Mouse (Mus musculus) T-helper 2 cell (primary cell): Measurements from ENCODE around the gene Itpk1.

Experiments used
- in situ Hi-C: fragments of 300-600 bp; cut with MboI, MseI; formaldehyde crosslinking; loops from one replicate; pipeline ENCODE4 v1.15.1; 2025; ENCODE audit warnings: high pct_unique_total_duplicates

Itpk1 gene

GRCm38 (mm10) chr12:102704457-102705198 is at the start of gene Itpk1:
Gene Itpk1, minus strand, starts transcription at chr12:102704930.
- in situ Hi-C loops: loop anchor here (5.0 kb wide), 1 partner anchor 122 kb away; no protein-coding TSS in a partner anchor

DNA sequence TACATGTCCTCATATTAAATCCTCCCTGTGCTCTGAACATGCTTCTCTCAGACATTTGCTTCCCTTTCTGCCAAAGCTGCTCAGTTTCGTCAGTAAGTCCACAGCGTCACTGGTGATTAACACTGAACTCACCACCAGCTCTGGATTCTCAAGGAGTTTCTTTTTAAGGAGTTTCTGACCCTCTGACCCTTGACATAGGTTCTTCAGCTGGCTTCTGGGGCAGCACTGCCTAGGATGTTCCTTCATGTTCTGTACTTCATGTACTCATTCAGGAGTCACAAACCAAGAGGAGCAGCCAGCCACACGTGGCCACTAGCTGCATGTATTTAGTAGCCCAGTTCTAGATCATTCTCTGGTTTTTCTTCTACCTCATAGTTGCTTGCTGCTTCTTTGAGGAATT is 43.5 kb upstream of the Itpk1 start:
- in situ Hi-C loops: loop anchor here (10.0 kb wide), 1 partner anchor 587 kb away; no protein-coding TSS in a partner anchor

GRCm38 (mm10) chr12:102744839-102745238 is 40.1 kb upstream of the Itpk1 start:
- in situ Hi-C loops: loop anchor here (10.0 kb wide), 1 partner anchor 590 kb away; no protein-coding TSS in a partner anchor

GRCm38 (mm10) chr12:102743589-102744574 is 39.2 kb upstream of the Itpk1 start, which contains the start of the genes Moap1 and Tmem251:
Gene Moap1, minus strand, starts transcription at chr12:102743661.
Gene Tmem251, plus strand, starts transcription at chr12:102743762.
- in situ Hi-C loops: loop anchor here (10.0 kb wide), 1 partner anchor 591 kb away; no protein-coding TSS in a partner anchor

DNA sequence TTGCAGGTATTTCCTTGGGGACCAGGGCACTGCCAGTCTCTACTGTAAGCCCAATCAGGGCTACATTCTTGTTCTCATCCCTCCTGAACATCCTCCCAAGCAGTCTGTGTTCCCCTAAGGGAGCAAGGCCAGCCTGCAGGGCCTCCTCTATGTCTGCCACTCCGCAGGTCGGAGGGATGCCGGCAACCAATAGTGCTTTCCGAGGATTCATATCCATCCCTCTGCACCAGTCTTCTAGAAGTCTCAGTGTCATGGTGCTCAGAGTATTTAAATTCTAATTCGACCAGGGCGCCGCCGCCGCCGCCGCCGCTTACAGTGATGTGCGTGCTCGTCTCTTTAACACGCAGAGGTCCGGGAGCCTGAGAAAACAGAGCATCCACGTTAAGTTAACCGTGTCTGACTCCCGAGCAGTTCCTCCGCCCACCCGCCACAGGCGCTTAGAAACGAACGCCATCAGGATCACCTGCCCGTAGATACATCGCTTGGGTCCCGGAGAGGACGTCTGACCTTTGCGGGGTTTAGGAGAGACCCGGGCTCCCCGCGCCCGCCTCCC is 38.4 kb upstream of the Itpk1 start:
- in situ Hi-C loops: loop anchor here (10.0 kb wide), 1 partner anchor 592 kb away; no protein-coding TSS in a partner anchor

- in situ Hi-C loops: loop anchor here (10.0 kb wide), 1 partner anchor 593 kb away; no protein-coding TSS in a partner anchor
Observed at GRCm38 (mm10) chr12:102742056-102742455, 37.3 kb upstream of the Itpk1 start.

- in situ Hi-C loops: loop anchor here (10.0 kb wide), 1 partner anchor 595 kb away; no protein-coding TSS in a partner anchor
Observed at GRCm38 (mm10) chr12:102740285-102740684, 35.6 kb upstream of the Itpk1 start.

GRCm38 (mm10) chr12:102739096-102739495 is 34.4 kb upstream of the Itpk1 start:
- in situ Hi-C loops: loop anchor here (10.0 kb wide), 1 partner anchor 326 kb away; no protein-coding TSS in a partner anchor

GRCm38 (mm10) chr12:102733381-102733780 is 28.7 kb upstream of the Itpk1 start:
- in situ Hi-C loops: loop anchor here (10.0 kb wide), 1 partner anchor 331 kb away; no protein-coding TSS in a partner anchor

GRCm38 (mm10) chr12:102730798-102731619 is 26.3 kb upstream of the Itpk1 start:
- in situ Hi-C loops: loop anchor here (10.0 kb wide), 1 partner anchor 334 kb away; no protein-coding TSS in a partner anchor

GRCm38 (mm10) chr12:102729855-102730797 is 25.4 kb upstream of the Itpk1 start:
- in situ Hi-C loops: loop anchor here (5.0 to 10.0 kb wide), 2 partner anchors 143 to 335 kb away; no protein-coding TSS in a partner anchor

- in situ Hi-C loops: loop anchor here (5.0 kb wide), 1 partner anchor 138 kb away; no protein-coding TSS in a partner anchor
Observed at GRCm38 (mm10) chr12:102725761-102726175, 21.0 kb upstream of the Itpk1 start.

GRCm38 (mm10) chr12:102725146-102725545 is 20.4 kb upstream of the Itpk1 start:
- in situ Hi-C loops: loop anchor here (5.0 kb wide), 1 partner anchor 138 kb away; no protein-coding TSS in a partner anchor

GRCm38 (mm10) chr12:102723861-102724260 is 19.1 kb upstream of the Itpk1 start:
- in situ Hi-C loops: no loop called here

DNA sequence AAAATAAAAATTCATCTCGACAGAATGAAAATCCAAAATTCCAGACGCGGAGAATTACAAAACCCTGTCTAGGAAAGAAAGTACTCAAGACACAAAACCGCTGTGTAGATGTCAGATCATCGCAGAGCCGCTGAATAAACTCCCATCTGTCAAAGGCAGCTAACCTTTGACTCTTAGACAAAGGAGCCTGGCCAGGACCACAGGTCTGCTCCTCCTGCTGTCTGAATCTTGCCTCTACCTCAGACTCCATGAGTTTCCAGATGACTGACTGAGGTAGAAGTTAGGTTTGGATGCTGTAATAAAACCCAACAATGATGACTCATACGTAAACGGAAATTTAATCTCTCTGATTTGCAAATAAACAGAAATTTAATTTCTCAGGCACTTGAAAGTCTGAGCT is 18.2 kb upstream of the Itpk1 start:
- in situ Hi-C loops: no loop called here

DNA sequence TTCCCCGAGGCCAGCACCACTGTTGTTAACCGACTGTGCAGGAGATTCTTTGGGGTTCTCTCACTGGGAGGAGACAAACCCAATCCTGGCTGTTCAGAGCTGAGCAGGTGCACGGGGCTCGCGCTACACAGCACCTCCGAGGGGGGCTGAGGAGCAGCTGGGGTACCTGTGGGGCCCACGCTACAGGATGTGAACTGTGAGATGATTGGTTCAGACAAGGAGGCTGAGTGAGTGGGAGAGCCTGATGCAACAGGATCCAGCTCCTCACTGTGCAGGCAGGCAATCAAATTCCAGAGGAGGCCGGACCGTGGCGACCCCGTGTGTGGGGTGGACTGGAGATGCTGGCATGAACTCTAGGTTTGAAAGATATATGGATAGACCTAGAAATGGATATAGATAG is 17.7 kb upstream of the Itpk1 start:
- in situ Hi-C loops: no loop called here

DNA sequence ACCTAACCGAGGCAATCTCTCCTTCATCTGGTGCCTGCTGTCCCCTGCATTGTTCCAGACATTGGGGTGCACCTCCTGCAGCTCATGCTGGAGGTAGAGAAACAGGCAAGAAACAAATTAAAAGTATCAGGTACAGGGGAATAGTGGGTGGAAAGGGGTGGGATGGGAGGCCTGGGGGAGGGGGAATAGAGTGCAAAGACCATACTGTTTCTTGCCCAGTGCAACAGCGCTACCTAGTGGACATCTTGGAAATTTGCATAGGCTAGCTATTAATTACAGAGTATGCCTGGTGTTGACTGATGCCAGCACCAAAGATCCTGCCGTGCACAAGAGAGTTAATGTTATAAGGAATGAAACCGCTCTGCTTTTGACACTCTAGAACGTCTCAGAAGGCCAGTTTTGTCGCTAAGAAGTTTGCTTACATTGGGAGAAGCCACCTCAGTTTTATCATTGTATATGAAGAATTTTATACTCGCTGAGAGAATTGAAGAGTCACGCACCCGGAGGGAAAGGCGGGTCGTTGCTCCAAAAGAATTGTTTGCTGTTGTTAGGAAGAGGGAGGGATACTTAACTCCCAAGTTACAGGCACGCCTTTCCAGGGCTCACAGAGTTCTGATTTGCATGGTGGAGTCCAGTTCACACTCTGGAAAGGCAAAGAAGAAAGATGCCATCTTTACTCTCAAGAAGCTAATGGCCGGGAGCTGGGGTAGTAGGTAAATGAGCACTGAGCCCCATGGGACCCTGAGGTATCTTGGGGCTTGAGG is 15.0 kb upstream of the Itpk1 start:
- in situ Hi-C loops: loop anchor here (5.0 kb wide), 1 partner anchor 232 kb away; no protein-coding TSS in a partner anchor
